Mouse (Mus musculus) cerebellum, adult (tissue): ENCODE data around the gene Car8.

ENCODE experiments used
- ATAC-seq: cut with Nextera tagmentation; 2 replicates; pipeline ENCODE4 v1.9.2; 2017; ENCODE audit warnings: mild to moderate bottlenecking, moderate library complexity, mixed read lengths; ENCODE audit not compliant: insufficient number of reproducible peaks, low FRiP score, low TSS enrichment

The Car8 gene

GRCm38 (mm10) chr4:8238560-8239305 is at the start of gene Car8:
Gene Car8 (minus strand): TSS chr4:8239041.
- peak; percentile 49 for ATAC-seq

DNA sequence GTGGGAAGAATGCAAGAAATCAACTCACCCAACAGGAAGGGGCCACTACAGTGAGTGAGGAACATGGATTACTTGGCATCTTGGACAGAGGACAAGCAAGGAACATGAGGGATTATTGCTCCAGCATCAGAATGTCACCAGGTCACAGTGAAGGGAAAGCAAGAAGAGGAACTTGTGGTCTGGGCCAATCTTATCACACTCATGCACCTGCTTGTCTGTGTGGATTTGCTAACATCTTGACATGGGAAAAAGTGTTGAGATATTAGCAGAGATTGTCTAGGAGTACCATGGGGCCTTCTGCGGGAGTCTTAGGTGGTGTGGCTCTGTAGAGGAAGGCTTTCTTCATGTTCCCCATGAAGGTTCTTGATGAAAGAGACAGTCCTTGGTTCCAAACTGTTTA is 46.1 kb upstream of the Car8 start:
- ATAC-seq, result no peak

DNA sequence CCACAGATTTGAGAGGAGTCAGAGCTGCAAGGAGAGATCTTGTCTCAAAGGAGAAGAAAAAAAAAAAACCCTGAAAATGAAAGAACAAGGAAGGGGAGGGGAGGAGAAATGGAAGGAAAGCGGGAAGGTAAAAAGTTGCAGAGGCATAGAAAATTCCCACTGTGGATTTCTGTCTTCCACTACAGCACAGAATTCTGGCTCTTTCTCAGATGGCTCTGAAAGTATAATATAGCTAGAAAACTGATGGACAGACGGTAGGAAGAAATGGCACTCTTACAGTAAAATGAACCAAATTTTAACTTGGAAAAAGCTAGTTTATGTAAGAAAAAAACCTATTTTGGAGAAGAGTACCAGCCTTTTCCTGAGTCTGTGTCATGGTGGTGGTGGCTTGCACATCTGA is 39.3 kb upstream of the Car8 start:
- no peak for ATAC-seq

DNA sequence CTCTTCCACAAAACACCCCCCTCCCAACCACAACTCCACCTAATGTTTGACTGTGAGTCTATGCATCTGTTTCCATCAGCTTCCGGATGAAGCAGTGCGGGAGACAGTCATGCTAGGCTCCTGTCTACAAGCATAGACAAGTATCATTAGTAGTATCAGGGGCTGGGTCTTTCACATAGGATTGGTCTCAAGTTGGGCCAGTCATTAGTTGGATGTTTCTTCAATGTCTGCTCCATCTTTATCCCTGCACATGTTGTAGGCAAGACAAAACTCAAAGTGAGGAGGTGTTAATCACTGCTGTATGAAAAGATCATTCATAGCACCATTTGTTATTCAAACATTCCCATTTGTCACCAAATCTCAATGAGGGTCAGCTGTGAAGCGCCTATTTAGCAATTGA is 11.0 kb upstream of the Car8 start:
- no peak for ATAC-seq

GRCm38 (mm10) chr4:8245495-8246063 is 6.7 kb upstream of the Car8 start:
- no peak for ATAC-seq

GRCm38 (mm10) chr4:8245062-8245461 is 6.2 kb upstream of the Car8 start:
- ATAC-seq, result no peak

DNA sequence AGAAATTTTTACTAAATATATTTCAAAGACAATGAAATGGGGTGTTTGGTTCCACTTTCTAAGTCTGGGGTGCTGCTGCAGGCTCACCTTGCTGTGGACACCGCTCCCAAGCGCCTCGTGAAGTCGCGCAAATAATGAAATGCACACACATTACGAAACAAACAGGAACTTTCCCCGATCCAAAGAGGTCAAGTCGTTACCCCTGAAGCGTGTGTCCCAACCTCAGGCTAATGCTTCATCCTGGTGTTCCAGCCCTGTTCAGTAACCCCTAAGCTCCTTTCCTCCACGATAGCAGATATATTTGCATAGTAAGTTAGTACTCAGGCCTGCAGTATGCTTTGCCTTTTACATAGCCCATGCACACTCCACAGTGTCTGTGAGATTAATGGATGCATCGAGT is 858 bp upstream of the Car8 start:
- no peak for ATAC-seq

GRCm38 (mm10) chr4:8239306-8239670 is 447 bp upstream of the Car8 start:
- no peak for ATAC-seq

DNA sequence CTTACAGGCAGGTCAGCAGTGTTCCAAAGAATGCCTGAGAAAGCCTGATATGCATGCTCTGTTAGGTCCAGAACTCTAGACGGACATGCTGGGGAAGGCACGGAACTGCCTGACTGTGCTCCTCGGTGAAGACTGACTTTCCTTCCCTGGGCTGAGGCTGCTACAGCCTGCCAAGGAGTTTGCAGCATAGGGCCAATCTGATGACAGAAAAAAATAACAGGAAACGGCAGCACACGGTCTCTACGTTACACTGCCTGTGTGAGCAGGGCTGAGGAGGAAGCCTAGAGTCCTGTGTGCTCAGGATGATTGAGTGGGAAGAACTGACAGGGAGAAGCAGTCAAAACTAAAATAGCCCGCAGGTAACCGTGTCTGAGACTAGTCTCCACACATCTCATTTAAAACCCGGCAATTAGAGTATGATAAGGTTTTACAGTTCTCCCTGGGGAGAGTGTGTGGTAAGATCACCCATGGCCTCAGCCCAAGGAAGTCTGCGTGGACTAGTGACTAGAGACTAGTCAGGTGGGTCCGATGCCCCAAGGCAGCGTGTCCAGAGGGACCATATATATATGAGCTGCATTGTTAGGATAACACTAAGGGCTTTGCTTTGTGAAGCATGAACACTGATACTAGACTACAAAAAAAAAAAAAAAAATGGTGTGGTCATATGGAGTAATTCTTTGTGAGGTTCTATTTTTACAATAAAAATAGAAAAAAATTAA is 6.3 kb downstream of the Car8 start:
- no peak for ATAC-seq

DNA sequence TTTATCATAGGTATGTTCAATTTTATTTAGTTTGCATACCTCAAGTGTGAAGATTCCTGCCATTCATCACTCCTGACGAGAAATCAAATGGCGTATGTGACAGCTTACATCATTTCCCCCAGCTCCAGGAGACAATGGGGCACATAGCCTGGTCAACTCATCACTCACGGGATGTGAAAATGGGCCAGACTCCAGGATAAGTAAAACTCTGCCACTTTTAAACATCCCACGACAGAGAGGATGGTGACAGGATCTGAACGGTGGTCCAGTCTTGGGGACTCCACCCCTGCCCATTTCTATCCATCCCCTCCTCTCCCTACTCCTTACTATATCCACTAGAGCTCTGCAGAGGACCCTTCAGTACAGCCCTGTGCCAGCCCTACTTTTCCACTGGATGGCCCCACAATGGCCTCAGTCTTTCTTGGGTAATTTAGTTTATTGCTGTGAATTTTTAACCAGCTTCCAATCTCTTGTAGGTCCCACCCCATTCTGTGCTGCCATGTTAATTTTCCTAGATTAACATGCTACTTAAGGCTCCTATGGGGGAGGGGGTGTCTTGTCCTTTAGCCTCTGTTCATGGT is 7.5 kb downstream of the Car8 start:
- ATAC-seq, result no peak

DNA sequence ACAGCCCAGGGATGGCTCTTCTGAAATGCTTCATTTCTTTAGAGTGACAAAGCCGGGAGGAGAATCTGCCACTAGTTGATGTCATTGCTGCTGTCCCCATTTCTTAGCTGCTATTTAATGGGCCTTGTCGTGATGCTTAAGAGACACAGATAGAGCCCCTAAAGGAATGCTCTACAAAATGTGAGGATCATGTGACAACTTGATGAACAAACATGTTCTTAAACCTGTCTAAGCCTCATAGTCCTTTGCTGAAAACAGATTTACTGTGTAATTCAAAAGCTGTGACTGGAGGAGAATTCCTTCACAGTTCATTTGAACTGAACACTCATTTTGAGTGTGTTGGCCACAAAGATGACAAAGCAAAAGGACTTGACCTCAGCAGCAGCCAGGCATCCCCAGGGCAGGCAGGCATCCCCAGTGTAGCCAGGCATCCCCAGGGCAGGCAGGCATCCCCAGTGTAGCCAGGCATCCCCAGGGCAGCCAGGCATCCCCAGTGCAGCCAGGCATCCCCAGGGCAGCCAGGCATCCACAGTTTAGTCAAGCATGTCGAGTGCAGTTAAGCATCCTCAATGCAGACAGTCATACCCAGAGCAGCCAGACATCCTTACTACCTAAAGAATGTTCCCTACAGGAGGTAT is 9.1 kb downstream of the Car8 start:
- ATAC-seq, result no peak

- ATAC-seq, result no peak
Measured at GRCm38 (mm10) chr4:8218941-8219340, 19.9 kb downstream of the Car8 start.

- ATAC-seq, result no peak
Measured at GRCm38 (mm10) chr4:8218004-8218403, 20.8 kb downstream of the Car8 start.

DNA sequence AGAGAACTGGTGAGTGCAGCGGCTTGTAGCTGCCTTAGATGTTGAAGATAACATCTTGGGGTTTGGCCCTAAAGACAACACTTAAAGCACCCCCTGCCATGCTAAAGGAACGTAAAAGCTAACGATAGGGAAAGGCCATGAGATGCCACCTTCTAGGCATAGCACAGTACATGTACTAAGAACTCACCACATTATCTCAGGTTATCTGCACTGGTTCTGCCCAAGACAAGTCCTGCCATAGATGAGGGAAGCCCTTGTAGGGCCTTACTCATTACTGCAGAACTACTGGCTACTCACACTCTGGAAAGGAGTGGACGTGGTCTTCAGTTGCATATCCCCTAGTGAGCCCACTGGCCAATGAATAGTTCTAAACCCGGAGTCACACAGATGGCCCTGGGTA is 21.6 kb downstream of the Car8 start:
- ATAC-seq, result no peak

DNA sequence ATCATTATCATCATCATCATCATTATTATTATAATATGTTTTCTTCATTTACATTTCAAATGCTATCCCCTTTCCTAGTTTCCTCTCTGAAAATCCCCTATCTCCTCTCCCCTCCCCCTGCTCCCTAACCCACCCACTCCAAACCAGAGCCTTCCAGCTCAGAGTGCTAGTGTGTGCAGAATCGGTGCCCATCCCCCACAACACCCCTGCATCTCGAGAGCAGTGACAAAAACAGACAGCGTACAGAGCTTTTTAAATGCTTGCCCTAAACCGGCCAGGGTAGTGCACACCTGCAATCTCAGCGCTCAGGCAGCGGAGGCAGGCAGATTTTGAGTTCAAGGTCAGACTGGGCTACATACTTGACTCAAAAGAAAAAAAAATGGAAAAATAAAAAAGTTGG is 22.3 kb downstream of the Car8 start:
- no peak for ATAC-seq

GRCm38 (mm10) chr4:8213661-8214060 is 25.2 kb downstream of the Car8 start:
- ATAC-seq, result no peak

GRCm38 (mm10) chr4:8212873-8213569 is 25.8 kb downstream of the Car8 start:
- ATAC-seq, result no peak

DNA sequence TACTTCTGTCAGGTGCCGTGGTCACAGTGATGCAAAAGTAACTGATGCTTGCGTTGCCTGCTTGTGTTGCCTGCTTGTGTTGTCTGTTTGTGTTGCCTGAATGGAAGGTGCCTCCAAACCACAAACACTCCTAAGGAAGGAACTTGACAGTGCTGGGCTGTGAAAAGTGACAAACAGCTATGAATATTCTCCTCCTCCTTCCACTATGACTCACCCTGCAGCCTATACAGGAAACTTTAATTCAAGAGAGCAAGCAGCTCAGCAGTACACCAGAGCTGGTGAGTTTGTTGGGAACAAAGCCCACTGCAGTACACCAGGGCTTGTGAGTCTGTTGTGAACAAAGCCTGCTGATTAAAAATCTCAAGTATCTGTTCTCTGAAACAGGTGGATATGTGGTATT is 28.4 kb downstream of the Car8 start:
- ATAC-seq, result no peak

- no peak for ATAC-seq
Measured at GRCm38 (mm10) chr4:8207924-8208323, 30.9 kb downstream of the Car8 start.

- ATAC-seq, result no peak
Measured at GRCm38 (mm10) chr4:8206918-8207573, 31.8 kb downstream of the Car8 start.
